Mouse (Mus musculus) ovary, postnatal 14 days (tissue): ENCODE data around the gene Itpripl2.

ENCODE experiments used
- DNase-seq: peaks from one replicate; pipeline ENCODE4 v3.0.0; 2022; ENCODE audit warnings: low spot score

The Itpripl2 gene

DNA sequence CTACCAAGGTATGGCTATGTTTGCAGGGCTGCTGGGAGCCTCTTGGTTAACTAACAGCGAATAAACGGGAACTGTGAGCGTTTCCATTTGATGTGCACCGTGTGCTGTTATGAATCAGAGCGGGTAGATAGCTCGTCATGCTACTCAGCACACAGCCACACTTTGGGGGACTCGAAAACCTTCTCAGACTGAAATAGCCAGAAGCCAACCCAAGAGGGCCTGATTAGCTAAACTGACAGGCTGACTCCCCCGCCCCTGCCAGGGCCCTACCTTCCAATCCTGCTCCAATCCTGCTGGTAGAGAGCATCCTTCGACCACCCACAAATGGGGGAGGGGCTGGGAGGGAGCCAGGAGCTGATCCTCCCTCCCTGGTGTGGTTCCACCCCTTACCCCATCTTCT, 48.4 kb downstream of the Itpripl2 start:
- no peak for DNase-seq

- no peak for DNase-seq
These were observed 50.2 kb downstream of the Itpripl2 start for GRCm38 (mm10) chr7:118441535-118441934.

DNA sequence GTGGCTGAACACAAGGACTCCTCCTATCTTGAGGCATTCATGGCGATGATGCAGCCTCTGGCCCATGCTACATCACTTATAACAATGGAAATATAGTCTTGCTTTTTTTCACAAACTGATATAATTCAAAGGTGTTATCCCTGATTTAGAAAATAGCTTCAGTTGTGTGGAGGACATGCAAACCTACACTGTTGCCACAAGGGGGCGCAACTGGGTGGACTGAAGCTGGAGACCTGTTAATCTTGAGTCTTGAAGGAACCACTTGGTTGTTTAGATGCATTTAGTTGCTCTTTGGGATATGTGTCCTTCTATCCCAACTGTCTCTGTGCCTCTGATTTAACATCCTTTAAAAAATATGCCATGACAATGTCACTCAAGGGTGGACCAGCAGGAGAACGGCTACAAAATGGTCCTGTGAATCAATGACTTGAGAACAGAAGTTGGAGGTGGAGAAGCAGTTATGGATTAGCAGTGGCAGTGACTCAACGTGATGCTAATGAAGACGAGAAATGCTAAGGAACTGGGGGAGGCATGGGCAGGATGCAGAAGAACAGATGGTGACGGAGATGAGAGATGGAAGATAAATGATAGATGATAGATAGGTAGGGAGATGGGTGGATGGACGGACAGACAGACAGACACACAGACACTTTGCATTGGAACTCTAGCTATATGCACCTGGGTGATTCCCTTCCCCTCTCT, 54.5 kb downstream of the Itpripl2 start:
- DNase-seq = no peak
